Mouse (Mus musculus) c-Kit-positive CD71-positive TER-119-positive erythroid progenitor cells, embryonic 14.5 days (primary cell): Measurements from ENCODE around the gene Smpdl3b.
"Not testable (repeated sequence)": the region's sequence is repeated elsewhere in the genome, so short reads cannot be mapped to it uniquely, and the experiment has no call there.

Experiments
- DNase-seq: peaks from one replicate; pipeline ENCODE4 v3.0.0-alpha.2; 2013; ENCODE audit warnings: low spot score

Smpdl3b gene

GRCm38 (mm10) chr4:132756974-132757373 lies at the start of gene Smpdl3b:
Gene Smpdl3b, minus strand, starts transcription at chr4:132757252.
- DNase-seq, result no peak

GRCm38 (mm10) chr4:132806620-132807191 lies 49.7 kb upstream of the Smpdl3b start:
- DNase-seq, result no peak

- no peak for DNase-seq
Measured at GRCm38 (mm10) chr4:132805599-132806197, 48.6 kb upstream of the Smpdl3b start.

- no peak for DNase-seq
Measured at GRCm38 (mm10) chr4:132805146-132805545, 48.1 kb upstream of the Smpdl3b start.

- no peak for DNase-seq
Measured at GRCm38 (mm10) chr4:132804331-132804730, 47.3 kb upstream of the Smpdl3b start.

GRCm38 (mm10) chr4:132803876-132804275 lies 46.8 kb upstream of the Smpdl3b start:
- DNase-seq, result no peak

- no peak for DNase-seq
Measured at GRCm38 (mm10) chr4:132803212-132803611, 46.2 kb upstream of the Smpdl3b start.

GRCm38 (mm10) chr4:132802171-132802637 lies 45.2 kb upstream of the Smpdl3b start:
- DNase-seq, result peak; percentile 33

GRCm38 (mm10) chr4:132801176-132802077 lies 44.4 kb upstream of the Smpdl3b start:
- peak; percentile 19 for DNase-seq

GRCm38 (mm10) chr4:132799845-132800244 lies 42.8 kb upstream of the Smpdl3b start:
- no peak for DNase-seq

GRCm38 (mm10) chr4:132798666-132799065 lies 41.6 kb upstream of the Smpdl3b start:
- DNase-seq, result not testable (repeated sequence)

- DNase-seq, result no peak
Measured at GRCm38 (mm10) chr4:132798028-132798427, 41.0 kb upstream of the Smpdl3b start.

GRCm38 (mm10) chr4:132797461-132797860 lies 40.4 kb upstream of the Smpdl3b start:
- DNase-seq, result no peak

- DNase-seq, result peak; percentile 74
Measured at GRCm38 (mm10) chr4:132796196-132796886, 39.3 kb upstream of the Smpdl3b start, which contains the start of gene Themis2. Gene Themis2, minus strand, starts transcription at chr4:132796387.

GRCm38 (mm10) chr4:132795171-132795570 lies 38.1 kb upstream of the Smpdl3b start:
- no peak for DNase-seq

GRCm38 (mm10) chr4:132794760-132795159 lies 37.7 kb upstream of the Smpdl3b start:
- no peak for DNase-seq

- no peak for DNase-seq
Measured at GRCm38 (mm10) chr4:132794028-132794427, 37.0 kb upstream of the Smpdl3b start.

- not testable (repeated sequence) for DNase-seq
Measured at GRCm38 (mm10) chr4:132793322-132794004, 36.4 kb upstream of the Smpdl3b start.

GRCm38 (mm10) chr4:132789731-132790130 lies 32.7 kb upstream of the Smpdl3b start:
- no peak for DNase-seq

- no peak for DNase-seq
Measured at GRCm38 (mm10) chr4:132785228-132785627, 28.2 kb upstream of the Smpdl3b start.

GRCm38 (mm10) chr4:132783732-132784131 lies 26.7 kb upstream of the Smpdl3b start:
- no peak for DNase-seq
